Mouse (Mus musculus): ENCODE data around the gene Mrpl18.
"Not testable (repeated sequence)": the region's sequence is repeated elsewhere in the genome, so short reads cannot be mapped to it uniquely, and the experiment has no call there.

Gene Mrpl18

GRCm38 (mm10) chr17:12910391-12910790, 5.8 kb downstream of the Mrpl18 start:
- no peak for DNase-seq (ENCODE audit: low read depth, low spot score)

GRCm38 (mm10) chr17:12909361-12910280, 6.5 kb downstream of the Mrpl18 start, which contains the start of gene Pnldc1:
TSS of gene Pnldc1 (minus strand) at chr17:12910230.
- no peak for DNase-seq (ENCODE audit: low read depth, low spot score)

- DNase-seq (ENCODE audit: low read depth, low spot score) = no peak
Measured at GRCm38 (mm10) chr17:12906436-12906835, 9.7 kb downstream of the Mrpl18 start.

GRCm38 (mm10) chr17:12905810-12906209, 10.3 kb downstream of the Mrpl18 start:
- DNase-seq (ENCODE audit: low read depth, low spot score) = no peak

- no peak for DNase-seq (ENCODE audit: low read depth, low spot score)
Measured at GRCm38 (mm10) chr17:12904349-12904748, 11.8 kb downstream of the Mrpl18 start.

- DNase-seq (ENCODE audit: low read depth, low spot score) = no peak
Measured at GRCm38 (mm10) chr17:12903372-12904333, 12.5 kb downstream of the Mrpl18 start.

- no peak for DNase-seq (ENCODE audit: low read depth, low spot score)
Measured at GRCm38 (mm10) chr17:12902291-12902690, 13.9 kb downstream of the Mrpl18 start.

- DNase-seq (ENCODE audit: low read depth, low spot score) = not testable (repeated sequence)
Measured at GRCm38 (mm10) chr17:12898607-12899006, 17.5 kb downstream of the Mrpl18 start.

GRCm38 (mm10) chr17:12897674-12898073, 18.5 kb downstream of the Mrpl18 start:
- no peak for DNase-seq (ENCODE audit: low read depth, low spot score)

GRCm38 (mm10) chr17:12892033-12892432, 24.1 kb downstream of the Mrpl18 start:
- no peak for DNase-seq (ENCODE audit: low read depth, low spot score)

- no peak for DNase-seq (ENCODE audit: low read depth, low spot score)
Measured at GRCm38 (mm10) chr17:12891054-12891453, 25.1 kb downstream of the Mrpl18 start.

- DNase-seq (ENCODE audit: low read depth, low spot score) = no peak
Measured at GRCm38 (mm10) chr17:12887021-12887775, 28.9 kb downstream of the Mrpl18 start.

- no peak for DNase-seq (ENCODE audit: low read depth, low spot score)
Measured at GRCm38 (mm10) chr17:12886620-12887019, 29.5 kb downstream of the Mrpl18 start.

GRCm38 (mm10) chr17:12881216-12881615, 34.9 kb downstream of the Mrpl18 start:
- no peak for DNase-seq (ENCODE audit: low read depth, low spot score)

GRCm38 (mm10) chr17:12880178-12880577, 36.0 kb downstream of the Mrpl18 start:
- peak; percentile 29 for DNase-seq (ENCODE audit: low read depth, low spot score)

- DNase-seq (ENCODE audit: low read depth, low spot score) = no peak
Measured at GRCm38 (mm10) chr17:12875734-12876133, 40.4 kb downstream of the Mrpl18 start, which contains the start of gene Mrgprh. TSS of gene Mrgprh (plus strand) at chr17:12876034.

- DNase-seq (ENCODE audit: low read depth, low spot score) = no peak
Measured at GRCm38 (mm10) chr17:12872275-12873028, 43.7 kb downstream of the Mrpl18 start.

- DNase-seq (ENCODE audit: low read depth, low spot score) = no peak
Measured at GRCm38 (mm10) chr17:12868640-12869039, 47.5 kb downstream of the Mrpl18 start.

- DNase-seq (ENCODE audit: low read depth, low spot score) = no peak
Measured at GRCm38 (mm10) chr17:12868043-12868442, 48.1 kb downstream of the Mrpl18 start, which contains the start of gene Mas1. TSS of gene Mas1 (minus strand) at chr17:12868143.

- no peak for DNase-seq (ENCODE audit: low read depth, low spot score)
Measured at GRCm38 (mm10) chr17:12866853-12867252, 49.3 kb downstream of the Mrpl18 start.

All from retina, adult 2 months (tissue).